Mouse (Mus musculus) lung, embryonic 16.5 days (tissue): Measurements from ENCODE around the gene Tspan31. TPM values are rescaled to one million over a fixed set of nuclear protein-coding genes. Genes with fewer than 3 reads are reported as not detected.
"Not testable (repeated sequence)": the region's sequence is repeated elsewhere in the genome, so short reads cannot be mapped to it uniquely, and the experiment has no call there.

Experiments
- ATAC-seq: fragments of 200-750 bp; cut with Nextera tagmentation; 2 replicates; pipeline ENCODE4 v1.8.0; 2017; ENCODE audit warnings: low read depth, mild to moderate bottlenecking, moderate library complexity
- H3K27ac ChIP-seq: fragments of 300-500 bp; sonication (generic); 2 replicates; pipeline ENCODE4 v1.5.1; 2014; ENCODE audit warnings: mild to moderate bottlenecking, control low read depth, low read length
- H3K27me3 ChIP-seq: fragments of 300-500 bp; sonication (generic); 2 replicates; pipeline ENCODE4 v1.6.1; 2014; ENCODE audit warnings: low read depth, low read length, mixed read lengths; ENCODE audit not compliant: control insufficient read depth, insufficient read depth
- H3K36me3 ChIP-seq: fragments of 300-500 bp; sonication (generic); 2 replicates; pipeline ENCODE4 v1.6.1; 2014; ENCODE audit warnings: low read length; ENCODE audit not compliant: control insufficient read depth, insufficient read depth
- H3K4me1 ChIP-seq: fragments of 300-500 bp; sonication (generic); replicated peaks from 2 replicates; pipeline ENCODE4 v1.6.1; 2014; ENCODE audit warnings: low read length, mixed read lengths; ENCODE audit not compliant: control insufficient read depth, insufficient read depth
- H3K4me2 ChIP-seq: fragments of 300-500 bp; sonication (generic); 2 replicates; pipeline ENCODE4 v1.6.1; 2014; ENCODE audit warnings: low read depth, low read length, control low read depth
- H3K4me3 ChIP-seq: fragments of 300-500 bp; sonication (generic); 2 replicates; pipeline ENCODE4 v1.5.1; 2014; ENCODE audit warnings: mild to moderate bottlenecking, low read length, control low read depth
- H3K9ac ChIP-seq: fragments of 300-500 bp; sonication (generic); 2 replicates; pipeline ENCODE4 v1.6.1; 2014; ENCODE audit warnings: low read length, control low read depth
- H3K9me3 ChIP-seq: fragments of 300-500 bp; sonication (generic); 2 replicates; pipeline ENCODE4 v1.6.1; 2016; ENCODE audit warnings: low read length; ENCODE audit not compliant: control insufficient read depth
- WGBS: fragments of 180-500 bp; shearing (Covaris S2); extraction: QIAGEN DNeasy Blood & Tissue Kit; methylation state at CpG from one replicate; pipeline ENCODE4 v1.1.7; 2014; 5-methylcytosine and 5-hydroxymethylcytosine counted together
- polyA plus RNA-seq: library from polyadenylated mRNA; unstranded; fragments of >200 nt; fragmentation: Nextera tagmentation; extraction: Ambion mirVana; gene quantifications from 2 replicates; pipeline ENCODE4 v1.2.1, GENCODE M21; 2015

The Tspan31 gene
- polyA plus RNA-seq, 1 experiment from 2014 or later, result 165 TPM

DNA sequence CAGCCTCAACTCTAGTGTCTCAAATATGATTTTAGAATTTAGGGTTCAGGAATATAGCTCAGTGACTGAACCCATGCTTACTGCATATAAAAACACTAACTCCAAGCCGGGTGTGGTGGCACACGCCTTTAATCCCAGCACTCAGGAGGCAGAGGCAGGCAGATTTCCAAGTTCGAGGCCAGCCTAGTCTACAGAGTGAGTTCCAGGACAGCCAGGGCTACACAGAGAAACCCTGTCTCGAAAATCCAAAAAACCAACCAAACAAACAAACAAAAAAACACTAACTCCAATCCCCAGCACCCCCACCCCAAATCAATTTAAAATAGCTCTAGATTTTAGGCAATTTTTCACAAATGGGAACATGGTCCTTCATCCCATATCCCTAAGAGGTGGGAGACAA, 8.0 kb downstream of the Tspan31 start:
- not testable (repeated sequence) for H3K4me2 ChIP-seq, H3K4me3 ChIP-seq, H3K27ac ChIP-seq, H3K9ac ChIP-seq, ATAC-seq, H3K9me3 ChIP-seq
- WGBS, result 81% methylated on average over 4 of the region's 4 CpGs
- Histone ChIP-seq H3K27me3 (peaks cover 12% of the 10 kb centered on the region), H3K4me1 (peaks cover 19% of the 10 kb centered on the region), H3K36me3 (peaks cover 24% of the 10 kb centered on the region)

DNA sequence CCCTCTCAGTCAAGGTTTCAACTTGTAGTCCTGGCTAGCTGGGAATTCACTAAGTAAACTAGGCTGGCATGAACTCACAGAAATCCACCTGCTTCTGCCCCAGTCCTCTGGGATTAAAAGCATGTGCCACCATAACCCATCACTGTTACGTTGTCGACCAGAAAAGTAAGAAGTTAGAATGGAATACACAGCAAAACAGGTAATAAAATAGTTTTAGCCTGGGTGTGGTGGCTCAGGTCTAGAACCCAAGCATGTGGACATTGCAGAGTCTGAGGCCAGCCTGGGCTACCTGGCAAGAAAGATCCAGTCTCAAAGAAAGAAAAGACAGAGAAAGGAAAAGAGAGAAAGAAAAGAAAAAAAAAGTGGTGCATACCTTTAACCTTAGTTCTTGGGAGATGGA, 8.6 kb downstream of the Tspan31 start:
- Histone ChIP-seq H3K4me1 (peaks cover 19% of the 10 kb centered on the region), H3K9me3 (no peaks in the 10 kb centered on the region), H3K27me3 (peaks cover 12% of the 10 kb centered on the region), H3K4me3 (no peak overlapping the region), H3K36me3 (peaks cover 19% of the 10 kb centered on the region), H3K27ac (no peak overlapping the region), H3K4me2 (no peak overlapping the region), H3K9ac (no peak overlapping the region)
- ATAC-seq, result no peak
- 71% methylated on average over 2 of the region's 2 CpGs for WGBS

GRCm38 (mm10) chr10:127061085-127061484, 9.0 kb downstream of the Tspan31 start:
- no peak for ATAC-seq
- Histone ChIP-seq H3K4me2 (no peak overlapping the region), H3K4me1 (peaks cover 19% of the 10 kb centered on the region), H3K4me3 (no peak overlapping the region), H3K27ac (no peak overlapping the region), H3K36me3 (peaks cover 16% of the 10 kb centered on the region), H3K27me3 (peaks cover 12% of the 10 kb centered on the region), H3K9me3 (no peaks in the 10 kb centered on the region), H3K9ac (no peak overlapping the region)
- 42% methylated on average over 5 of the region's 5 CpGs for WGBS

DNA sequence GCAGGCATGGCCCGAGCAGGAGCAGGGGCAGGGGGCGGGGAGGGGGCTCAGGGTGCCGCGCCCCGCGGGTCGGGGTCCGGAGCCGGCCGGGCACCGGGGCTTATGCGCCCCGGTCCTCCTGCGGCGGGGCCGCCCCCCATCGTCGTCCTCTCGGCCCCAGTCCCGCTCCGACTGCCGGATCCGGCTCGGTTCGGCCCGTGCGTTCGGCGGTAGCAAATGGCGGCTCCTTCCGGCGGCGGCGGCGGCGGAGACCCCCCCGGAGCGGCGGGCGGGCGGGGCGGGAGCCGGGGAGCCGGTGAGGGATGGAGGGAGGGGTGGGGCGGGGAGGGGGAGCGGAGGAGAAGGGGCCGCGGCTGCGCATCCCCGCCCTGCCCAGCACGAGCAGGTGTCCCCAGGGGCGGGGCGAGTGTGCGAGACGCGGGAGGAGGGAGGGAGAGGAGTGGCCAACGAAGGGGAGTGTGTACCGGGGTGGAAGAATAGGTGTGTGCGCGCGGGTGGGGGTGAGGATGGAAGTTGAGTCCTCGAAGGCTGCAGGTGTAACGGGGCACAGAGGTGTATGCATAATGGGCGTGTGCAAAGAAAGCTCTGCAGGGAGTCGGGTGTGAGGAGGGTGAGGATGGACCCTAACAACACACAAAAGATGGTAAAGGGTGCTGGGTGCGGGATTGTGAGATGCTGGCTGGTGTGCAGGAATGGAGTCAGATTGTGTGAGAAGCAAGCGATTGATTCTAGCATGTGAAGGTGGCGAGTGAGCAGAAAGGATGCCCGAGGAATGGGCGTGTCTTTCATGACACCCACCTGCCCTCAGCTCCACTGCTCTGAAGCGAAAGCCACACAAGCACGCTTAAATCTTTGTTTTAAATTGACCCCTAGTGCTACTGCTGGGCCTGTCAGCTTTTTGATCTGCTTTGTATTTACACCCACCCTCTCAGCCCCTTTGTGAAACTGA, 9.8 kb downstream of the Tspan31 start, which contains the start of gene March9:
March9 (minus strand) TSS at position 217 of the 949 bp plus-strand sequence.
- peaks cover 8% of the 10 kb centered on the region for H3K36me3 ChIP-seq
- H3K4me3 ChIP-seq, result peak within 1 kb of the TSS; percentile 76
- under 1% methylated on average over 37 of the region's 72 CpGs for WGBS
- peaks cover 12% of the 10 kb centered on the region for H3K27me3 ChIP-seq
- no peaks in the 10 kb centered on the region for H3K9me3 ChIP-seq
- ATAC-seq, result peak; percentile 19; the same call in 1 of the 2 replicates
- H3K4me1 ChIP-seq, result peaks cover 19% of the 10 kb centered on the region
- peak within 1 kb of the TSS; percentile 66 for H3K27ac ChIP-seq
- H3K9ac ChIP-seq, result peak within 1 kb of the TSS; percentile 79
- H3K4me2 ChIP-seq, result peak within 1 kb of the TSS; percentile 99

DNA sequence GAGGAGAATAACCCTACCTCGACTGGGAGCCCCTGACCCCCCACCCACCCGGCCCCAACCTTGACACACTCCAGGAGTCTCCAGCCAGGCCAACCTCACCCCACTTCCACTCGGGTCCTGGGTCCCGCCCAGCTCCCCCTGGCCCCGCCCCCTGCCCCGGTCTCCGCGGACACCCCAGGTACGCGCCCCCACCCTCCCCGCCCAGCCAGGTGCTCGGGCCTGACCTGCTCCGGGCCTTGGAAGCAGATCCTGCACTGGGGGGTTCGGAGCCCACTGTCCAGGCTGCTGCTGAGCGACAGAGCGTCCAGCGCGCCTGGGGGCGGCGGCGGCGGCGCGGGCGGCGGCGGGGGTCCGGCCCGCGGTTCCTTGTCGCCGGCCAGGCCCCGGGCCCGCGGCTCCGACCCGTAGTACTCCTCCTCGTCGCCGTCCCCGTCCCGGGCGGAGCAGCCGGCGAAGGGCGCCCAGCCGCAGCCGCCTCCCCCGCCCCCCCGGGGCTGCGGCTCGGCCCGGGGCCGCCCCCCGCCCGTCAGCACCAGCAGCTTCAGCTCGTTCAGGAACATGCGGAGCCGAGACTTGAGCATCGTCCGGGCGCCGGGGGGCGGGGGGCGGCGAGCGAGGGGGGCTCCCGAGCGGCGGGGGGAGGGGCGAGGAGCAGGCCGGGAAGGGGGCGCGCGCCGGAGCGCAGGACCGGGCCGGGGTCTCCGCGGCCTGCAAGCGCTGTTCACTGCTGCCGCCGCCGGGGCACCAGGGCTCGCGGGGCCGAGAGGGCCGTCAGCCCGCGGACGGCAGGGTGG, 10.7 kb downstream of the Tspan31 start:
- H3K4me1 ChIP-seq, result peaks cover 13% of the 10 kb centered on the region
- H3K27ac ChIP-seq, result peak overlapping the region; percentile 66
- H3K9ac ChIP-seq, result peak overlapping the region; percentile 79
- peak overlapping the region; percentile 99 for H3K4me2 ChIP-seq
- no peak; the same call in 1 of the 2 replicates for ATAC-seq
- peak overlapping the region; percentile 76 for H3K4me3 ChIP-seq
- peaks cover 2% of the 10 kb centered on the region; the same call in 1 of the 2 replicates for H3K36me3 ChIP-seq
- H3K9me3 ChIP-seq, result no peaks in the 10 kb centered on the region
- 1% methylated on average over 46 of the region's 92 CpGs for WGBS
- peaks cover 12% of the 10 kb centered on the region for H3K27me3 ChIP-seq

DNA sequence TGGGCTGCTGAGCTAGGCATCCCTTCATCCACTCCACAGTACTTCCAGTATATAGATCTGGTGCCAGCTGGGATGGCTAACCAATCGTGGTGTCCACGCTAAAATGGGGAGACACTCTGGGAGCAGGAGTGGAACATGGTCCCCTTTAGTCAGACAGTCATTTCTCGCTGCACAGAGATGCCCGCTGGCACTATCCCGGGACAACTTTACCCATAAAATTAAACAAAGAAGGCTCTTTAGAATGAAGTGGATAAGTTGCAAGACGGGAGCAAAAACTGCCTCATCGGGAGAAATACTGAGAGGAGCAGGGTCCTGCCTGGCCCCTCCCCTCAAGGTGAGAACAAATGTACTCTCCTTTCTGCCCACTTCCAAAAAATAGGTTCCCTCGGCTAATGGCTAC, 11.4 kb downstream of the Tspan31 start:
- H3K4me1 ChIP-seq, result peaks cover 13% of the 10 kb centered on the region
- H3K4me2 ChIP-seq, result peak overlapping the region; percentile 99
- no peak overlapping the region for H3K27ac ChIP-seq
- peak overlapping the region; percentile 76 for H3K4me3 ChIP-seq
- H3K27me3 ChIP-seq, result peaks cover 12% of the 10 kb centered on the region
- peak overlapping the region; percentile 79; the same call in 1 of the 2 replicates for H3K9ac ChIP-seq
- ATAC-seq, result no peak
- no peaks in the 10 kb centered on the region for H3K9me3 ChIP-seq
- peaks cover 2% of the 10 kb centered on the region; the same call in 1 of the 2 replicates for H3K36me3 ChIP-seq
- WGBS, result 5% methylated on average over 8 of the region's 8 CpGs

- peak overlapping the region; percentile 13; the same call in 1 of the 2 replicates for H3K4me3 ChIP-seq
- WGBS, result 1% methylated on average over 9 of the region's 9 CpGs
- no peak overlapping the region for H3K9ac ChIP-seq
- peaks cover 12% of the 10 kb centered on the region for H3K27me3 ChIP-seq
- no peak overlapping the region for H3K27ac ChIP-seq
- H3K4me1 ChIP-seq, result peaks cover 13% of the 10 kb centered on the region
- peaks cover 2% of the 10 kb centered on the region; the same call in 1 of the 2 replicates for H3K36me3 ChIP-seq
- H3K9me3 ChIP-seq, result no peaks in the 10 kb centered on the region
- H3K4me2 ChIP-seq, result peak overlapping the region; percentile 99
- 0 out of 2 replicates have a peak, but pooled peaks have one; percentile 13 for ATAC-seq
Measured at GRCm38 (mm10) chr10:127058161-127058560, 11.9 kb downstream of the Tspan31 start.

GRCm38 (mm10) chr10:127056490-127056889, 13.6 kb downstream of the Tspan31 start:
- Histone ChIP-seq H3K4me2 (no peak overlapping the region), H3K9me3 (no peaks in the 10 kb centered on the region), H3K27ac (no peak overlapping the region), H3K4me3 (no peak overlapping the region), H3K9ac (no peak overlapping the region), H3K27me3 (peaks cover 16% of the 10 kb centered on the region), H3K36me3 (peaks cover 2% of the 10 kb centered on the region; the same call in 1 of the 2 replicates), H3K4me1 (peaks cover 13% of the 10 kb centered on the region)
- 82% methylated on average over 20 of the region's 20 CpGs for WGBS
- no peak for ATAC-seq
